Mouse (Mus musculus) cerebellum, adult 2 months (tissue): ENCODE results near the gene Pex16.

Experiments
- CTCF ChIP-seq: fragments of 200-500 bp; IDR thresholded peaks from 2 replicates; pipeline ENCODE4 v1.5.1; 2011; ENCODE audit warnings: low read depth, mild to moderate bottlenecking, control low read depth, low read length, moderate library complexity, borderline replicate concordance; ENCODE audit not compliant: insufficient read depth
- POLR2A ChIP-seq: fragments of 200-500 bp; IDR thresholded peaks from 2 replicates; pipeline ENCODE4 v1.6.1; 2011; ENCODE audit warnings: low read length, control low read depth, borderline replicate concordance; ENCODE audit not compliant: insufficient read depth

DNA sequence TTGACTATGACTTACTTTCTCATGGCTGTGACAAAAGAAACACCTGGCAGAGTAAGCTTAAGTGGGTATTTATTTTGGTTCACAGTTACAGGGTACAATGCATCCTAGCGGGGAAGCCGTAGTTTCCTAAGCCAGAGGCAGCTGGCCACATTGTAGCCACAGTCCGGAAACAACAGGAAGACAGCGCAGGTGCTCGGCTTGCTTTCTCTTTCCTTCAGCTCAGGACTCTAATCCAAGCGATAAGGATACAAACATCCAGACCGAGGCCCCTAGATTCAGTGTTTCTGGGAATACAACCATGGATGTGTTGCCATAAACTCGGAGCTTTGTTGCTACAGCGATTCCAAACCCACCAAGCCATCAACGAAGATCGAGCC, 1.1 kb upstream of the Pex16 start:
- TF ChIP-seq CTCF (no peak), POLR2A (no peak)
